Mouse (Mus musculus): Measurements from ENCODE around the gene Il13.

DNA sequence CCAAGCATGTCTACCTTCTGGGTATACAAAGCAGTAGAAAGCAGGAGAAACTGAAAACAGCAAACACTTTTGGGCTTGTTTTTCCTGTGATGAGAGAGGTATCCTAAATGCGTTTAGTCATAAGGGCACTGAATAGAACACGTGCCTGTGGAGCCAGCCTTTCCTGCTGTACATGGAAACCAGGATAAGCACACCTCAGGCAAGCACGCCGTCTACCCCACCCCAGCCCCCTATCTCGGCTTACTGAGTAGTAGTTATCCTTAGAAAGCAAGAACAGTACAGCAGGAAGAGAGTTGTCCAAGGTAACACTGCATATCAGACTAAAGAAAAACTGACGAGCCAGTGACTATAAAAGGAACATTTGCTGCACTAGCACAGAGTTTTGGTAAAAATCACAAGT lies 23.3 kb upstream of the Il13 start:
- TF ChIP-seq POLR2A (IDR thresholded peaks at IDR 0.05; ENCODE audit: borderline replicate concordance, extremely low read depth, insufficient read depth, insufficient read length, poor library complexity, severe bottlenecking) (no peak), CTCF (IDR thresholded peaks at IDR 0.05; ENCODE audit: borderline replicate concordance, extremely low read depth, insufficient read depth, insufficient read length) (no peak)
